13 mouse cellular contexts compared by ENCODE assay signal in the genomic region with DNA sequence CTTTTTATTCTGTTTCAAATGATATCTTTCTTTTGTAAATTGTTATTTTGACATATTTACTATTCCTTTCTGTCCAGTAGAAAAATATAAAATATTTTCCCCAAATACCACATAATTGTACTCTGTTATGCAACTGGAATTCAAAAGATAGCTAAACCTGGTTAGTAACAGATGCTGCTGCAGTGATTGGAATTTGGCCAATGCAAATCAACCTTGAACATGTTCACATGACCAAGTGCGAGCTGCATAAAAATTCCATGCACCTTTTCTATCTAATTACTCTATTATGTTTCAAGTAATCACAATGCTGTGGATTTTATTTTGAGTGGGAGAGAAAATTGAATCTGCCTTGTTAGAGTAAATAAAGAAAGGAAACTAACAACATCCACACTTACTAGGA.
"Had no signal": no experiment of that assay in that cellular context is flagged by ENCODE, and none has a peak within 500 bp of the region (broad histone marks: within the 10 kb centered on the region; RNA-seq: fewer than 3 reads in every experiment).

No protein-coding gene starts in this region.

- H3K27ac ChIP-seq: kidney, postnatal 0 days; limb, embryonic 13.5 days; liver, embryonic 15.5 days; stomach, postnatal 0 days had no signal

- H3K4me3 ChIP-seq: limb, embryonic 13.5 days; liver, embryonic 15.5 days had no signal

- H3K4me1 ChIP-seq: limb, embryonic 13.5 days; liver, embryonic 15.5 days had no signal

- H3K9ac ChIP-seq: limb, embryonic 13.5 days; liver, embryonic 15.5 days had no signal

- H3K4me2 ChIP-seq: limb, embryonic 13.5 days; liver, embryonic 15.5 days had no signal

- H3K36me3 ChIP-seq: limb, embryonic 13.5 days; liver, embryonic 15.5 days had no signal

- H3K9me3 ChIP-seq: limb, embryonic 13.5 days; liver, embryonic 15.5 days had no signal

- DNase-seq: kidney, adult 9 months; kidney, postnatal 36 days; layer of hippocampus, adult 9-11 months; layer of hippocampus, postnatal 36 days; lung, adult 2 months; lung, postnatal 36 days; thymus, postnatal 14 days had no signal

- ATAC-seq: lung, postnatal 0 days; midbrain, embryonic 16.5 days had no signal

- H3K27me3 ChIP-seq: limb, embryonic 13.5 days; liver, embryonic 15.5 days had no signal
